Mouse (Mus musculus): ENCODE results near the gene Ctdnep1.

The Ctdnep1 gene

GRCm38 (mm10) chr11:70014051-70014450 is 33.1 kb downstream of the Ctdnep1 start:
- no peak for DNase-seq

GRCm38 (mm10) chr11:70014880-70015558 is 34.1 kb downstream of the Ctdnep1 start, which contains the start of gene Acadvl:
Gene Acadvl, minus strand, starts transcription at chr11:70015411.
- DNase-seq: peak; percentile 95

- DNase-seq: peak; percentile 8
Measured at GRCm38 (mm10) chr11:70015677-70016076, 34.7 kb downstream of the Ctdnep1 start.

GRCm38 (mm10) chr11:70016177-70016576 is 35.2 kb downstream of the Ctdnep1 start:
- peak; percentile 8 for DNase-seq

- peak; percentile 9 for DNase-seq
Measured at GRCm38 (mm10) chr11:70016669-70017068, 35.7 kb downstream of the Ctdnep1 start, which contains the start of gene Dlg4. Gene Dlg4, plus strand, starts transcription at chr11:70016942.

GRCm38 (mm10) chr11:70017199-70017767 is 36.3 kb downstream of the Ctdnep1 start:
- DNase-seq: peak; percentile 21

GRCm38 (mm10) chr11:70018131-70018990 is 37.4 kb downstream of the Ctdnep1 start:
- peak; percentile 36 for DNase-seq

GRCm38 (mm10) chr11:70019495-70020021 is 38.6 kb downstream of the Ctdnep1 start:
- DNase-seq: no peak

GRCm38 (mm10) chr11:70020022-70020631 is 39.2 kb downstream of the Ctdnep1 start:
- no peak for DNase-seq

- peak; percentile 89 for DNase-seq
Measured at GRCm38 (mm10) chr11:70020731-70021263, 39.8 kb downstream of the Ctdnep1 start.

- DNase-seq: peak; percentile 98
Measured at GRCm38 (mm10) chr11:70021264-70022132, 40.5 kb downstream of the Ctdnep1 start.

- no peak for DNase-seq
Measured at GRCm38 (mm10) chr11:70023481-70024150, 42.7 kb downstream of the Ctdnep1 start.

GRCm38 (mm10) chr11:70024151-70024514 is 43.2 kb downstream of the Ctdnep1 start:
- DNase-seq: no peak

GRCm38 (mm10) chr11:70026689-70027088 is 45.7 kb downstream of the Ctdnep1 start:
- no peak for DNase-seq

- DNase-seq: no peak
Measured at GRCm38 (mm10) chr11:70027397-70027796, 46.4 kb downstream of the Ctdnep1 start.

GRCm38 (mm10) chr11:70028401-70029129 is 47.6 kb downstream of the Ctdnep1 start:
- DNase-seq: no peak

GRCm38 (mm10) chr11:70029130-70029801 is 48.3 kb downstream of the Ctdnep1 start:
- no peak for DNase-seq

- no peak for DNase-seq
Measured at GRCm38 (mm10) chr11:70029829-70030550, 49.0 kb downstream of the Ctdnep1 start.
